Mouse (Mus musculus) intestine, embryonic 16.5 days (tissue): ENCODE results near the gene Selenoh. TPM values are rescaled to one million over a fixed set of nuclear protein-coding genes. Genes with fewer than 3 reads are reported as not detected.

Experiments
- ATAC-seq: fragments of 200-750 bp; cut with Nextera tagmentation; 2 replicates; pipeline ENCODE4 v1.8.0; 2017; ENCODE audit warnings: moderate TSS enrichment, moderate library complexity
- H3K27ac ChIP-seq: fragments of 300-500 bp; sonication (generic); 2 replicates; pipeline ENCODE4 v1.5.1; 2014; ENCODE audit warnings: mild to moderate bottlenecking, low read length
- H3K27me3 ChIP-seq: fragments of 300-500 bp; sonication (generic); replicated peaks from 2 replicates; pipeline ENCODE4 v1.6.1; 2014; ENCODE audit warnings: low read length, control low read depth, mixed read lengths; ENCODE audit not compliant: control insufficient read depth, insufficient read depth
- H3K36me3 ChIP-seq: fragments of 300-500 bp; sonication (generic); 2 replicates; pipeline ENCODE4 v1.6.1; 2014; ENCODE audit warnings: low read length, control low read depth; ENCODE audit not compliant: control insufficient read depth, insufficient read depth
- H3K4me1 ChIP-seq: fragments of 300-500 bp; sonication (generic); 2 replicates; pipeline ENCODE4 v1.6.1; 2014; ENCODE audit warnings: low read length, control low read depth, mixed read lengths; ENCODE audit not compliant: control insufficient read depth, insufficient read depth
- H3K4me2 ChIP-seq: fragments of 300-500 bp; sonication (generic); 2 replicates; pipeline ENCODE4 v1.6.1; 2014; ENCODE audit warnings: low read depth, low read length, control low read depth
- H3K4me3 ChIP-seq: fragments of 300-500 bp; sonication (generic); 2 replicates; pipeline ENCODE4 v1.5.1; 2014; ENCODE audit warnings: mild to moderate bottlenecking, low read length
- H3K9ac ChIP-seq: fragments of 300-500 bp; sonication (generic); 2 replicates; pipeline ENCODE4 v1.6.1; 2014; ENCODE audit warnings: low read depth, low read length
- H3K9me3 ChIP-seq: fragments of 300-500 bp; sonication (generic); 2 replicates; pipeline ENCODE4 v1.6.1; 2016; ENCODE audit warnings: low read length, control low read depth; ENCODE audit not compliant: control insufficient read depth
- WGBS: fragments of 180-500 bp; shearing (Covaris S2); extraction: QIAGEN DNeasy Blood & Tissue Kit; methylation state at CpG from one replicate; pipeline ENCODE4 v1.1.7; 2014; 5-methylcytosine and 5-hydroxymethylcytosine counted together
- polyA plus RNA-seq: library from polyadenylated mRNA; unstranded; fragments of >200 nt; fragmentation: Nextera tagmentation; extraction: Ambion mirVana; gene quantifications from 2 replicates; pipeline ENCODE4 v1.2.1, GENCODE M21; 2015

The Selenoh gene
- polyA plus RNA-seq, 1 experiment from 2014 or later, result 206 TPM

DNA sequence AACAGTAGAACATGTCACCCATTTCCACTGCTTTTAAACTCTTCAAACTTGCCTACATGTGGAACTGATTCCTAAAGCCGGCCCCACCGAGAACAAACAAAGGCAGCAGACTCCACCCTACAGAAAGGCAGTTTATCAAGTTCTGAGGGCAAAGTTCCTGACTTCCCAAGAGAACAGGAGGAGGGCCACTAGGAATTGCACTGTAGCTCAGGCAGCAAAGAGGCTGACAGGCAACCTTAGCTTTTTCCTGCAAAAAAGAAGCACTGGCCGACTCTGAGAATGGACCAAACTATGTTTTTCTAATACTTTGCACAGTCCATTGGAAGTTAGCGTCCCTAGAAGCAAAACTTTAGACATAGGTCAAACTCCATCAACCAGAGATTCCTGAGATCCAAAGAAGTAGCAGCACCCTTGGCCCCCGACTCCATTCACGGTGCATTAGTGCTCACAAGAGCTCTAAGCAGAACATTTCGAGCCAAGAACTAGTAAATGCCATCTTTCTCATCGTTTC, 34.3 kb downstream of the Selenoh start:
- Histone ChIP-seq H3K27ac (peak overlapping the region; percentile 98), H3K4me2 (peak overlapping the region; percentile 59), H3K27me3 (no peaks in the 10 kb centered on the region), H3K4me3 (peak overlapping the region; percentile 31), H3K9me3 (no peaks in the 10 kb centered on the region), H3K4me1 (peaks cover 73% of the 10 kb centered on the region), H3K36me3 (no peaks in the 10 kb centered on the region), H3K9ac (peak overlapping the region; percentile 57)
- 11% methylated on average over 8 of the region's 8 CpGs for WGBS
- ATAC-seq, result peak; percentile 84

- Histone ChIP-seq H3K9me3 (no peaks in the 10 kb centered on the region), H3K4me2 (peak overlapping the region; percentile 59), H3K27me3 (no peaks in the 10 kb centered on the region), H3K36me3 (no peaks in the 10 kb centered on the region), H3K9ac (peak overlapping the region; percentile 63), H3K4me1 (peaks cover 68% of the 10 kb centered on the region), H3K27ac (peak overlapping the region; percentile 98), H3K4me3 (peak overlapping the region; percentile 31)
- WGBS, result 0% methylated on average over 2 of the region's 2 CpGs
- ATAC-seq, result peak; percentile 92
Observed at GRCm38 (mm10) chr2:84635611-84636010, 35.0 kb downstream of the Selenoh start.

- no peak for ATAC-seq
- Histone ChIP-seq H3K4me3 (peak overlapping the region; percentile 31), H3K4me1 (peaks cover 63% of the 10 kb centered on the region), H3K9ac (peak overlapping the region; percentile 63), H3K27ac (peak overlapping the region; percentile 98), H3K4me2 (peak overlapping the region; percentile 59), H3K9me3 (no peaks in the 10 kb centered on the region), H3K27me3 (no peaks in the 10 kb centered on the region), H3K36me3 (no peaks in the 10 kb centered on the region)
- 26% methylated on average over 4 of the region's 4 CpGs for WGBS
Observed at GRCm38 (mm10) chr2:84634934-84635482, 35.6 kb downstream of the Selenoh start.

GRCm38 (mm10) chr2:84634006-84634405, 36.6 kb downstream of the Selenoh start:
- ATAC-seq, result peak; percentile 16; the same call in 1 of the 2 replicates
- Histone ChIP-seq H3K4me1 (peaks cover 59% of the 10 kb centered on the region), H3K36me3 (no peaks in the 10 kb centered on the region), H3K27ac (peak overlapping the region; percentile 98), H3K4me2 (peak overlapping the region; percentile 59), H3K4me3 (peak overlapping the region; percentile 27), H3K9me3 (no peaks in the 10 kb centered on the region), H3K9ac (peak overlapping the region; percentile 58), H3K27me3 (no peaks in the 10 kb centered on the region)
- 41% methylated on average over 4 of the region's 4 CpGs for WGBS

- Histone ChIP-seq H3K4me2 (peak overlapping the region; percentile 30; the same call in 1 of the 2 replicates), H3K27ac (peak overlapping the region; percentile 85), H3K36me3 (no peaks in the 10 kb centered on the region), H3K27me3 (no peaks in the 10 kb centered on the region), H3K4me3 (no peak overlapping the region), H3K9ac (peak overlapping the region; percentile 9; the same call in 1 of the 2 replicates), H3K9me3 (no peaks in the 10 kb centered on the region), H3K4me1 (peaks cover 54% of the 10 kb centered on the region)
- 8% methylated on average over 3 of the region's 3 CpGs for WGBS
- ATAC-seq, result peak; percentile 63
Observed at GRCm38 (mm10) chr2:84632999-84633398, 37.6 kb downstream of the Selenoh start.

GRCm38 (mm10) chr2:84632001-84632400, 38.6 kb downstream of the Selenoh start:
- Histone ChIP-seq H3K9ac (no peak overlapping the region), H3K4me2 (0 out of 2 replicates have a peak overlapping the region, but pooled peaks have one; percentile 30), H3K27ac (peak overlapping the region; percentile 85), H3K4me3 (no peak overlapping the region), H3K9me3 (no peaks in the 10 kb centered on the region), H3K4me1 (peaks cover 46% of the 10 kb centered on the region), H3K27me3 (no peaks in the 10 kb centered on the region), H3K36me3 (no peaks in the 10 kb centered on the region)
- 93% methylated on average over 1 of the region's 1 CpGs for WGBS
- ATAC-seq, result no peak

GRCm38 (mm10) chr2:84627036-84627435, 43.5 kb downstream of the Selenoh start:
- H3K27ac ChIP-seq, result peak overlapping the region; percentile 77
- 0 out of 2 replicates have a peak overlapping the region, but pooled peaks have one; percentile 15 for H3K9ac ChIP-seq
- H3K9me3 ChIP-seq, result no peaks in the 10 kb centered on the region
- H3K4me3 ChIP-seq, result no peak overlapping the region
- 0 out of 2 replicates have a peak, but pooled peaks cover 4% of the 10 kb centered on the region for H3K36me3 ChIP-seq
- H3K27me3 ChIP-seq, result no peaks in the 10 kb centered on the region
- no peak overlapping the region for H3K4me2 ChIP-seq
- 31% methylated on average over 3 of the region's 3 CpGs for WGBS
- ATAC-seq, result peak; percentile 81
- peaks cover 43% of the 10 kb centered on the region for H3K4me1 ChIP-seq

DNA sequence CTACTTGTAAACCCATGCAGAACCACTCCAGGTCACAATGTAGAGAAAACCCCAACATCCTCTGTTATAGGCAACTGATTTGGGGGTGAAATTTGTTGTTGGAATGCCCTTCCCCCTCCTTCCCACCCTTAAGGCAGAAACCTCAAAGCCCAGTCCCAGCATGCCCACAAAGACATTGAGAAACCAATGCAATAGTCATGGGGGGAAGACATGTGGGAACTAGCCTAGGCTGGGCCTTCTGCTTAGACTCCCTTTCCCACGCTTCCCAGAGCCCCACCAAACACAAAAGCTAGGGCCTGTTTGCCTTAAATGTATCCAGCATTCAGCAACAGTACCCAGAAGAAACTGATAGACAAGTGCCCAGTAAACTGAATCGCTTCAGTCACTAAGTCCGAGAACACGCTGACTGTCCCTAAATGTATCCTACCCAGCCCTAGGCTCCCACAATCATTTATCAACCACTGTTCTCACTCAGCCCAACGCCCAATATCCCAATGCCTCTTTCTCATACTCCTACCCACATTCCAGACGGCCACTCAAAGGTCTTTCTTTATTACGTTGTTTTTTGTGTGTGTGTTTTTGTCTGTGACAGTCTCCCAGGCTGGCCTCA, 44.1 kb downstream of the Selenoh start:
- Histone ChIP-seq H3K4me2 (no peak overlapping the region), H3K27ac (peak overlapping the region; percentile 68), H3K27me3 (no peaks in the 10 kb centered on the region), H3K9me3 (no peaks in the 10 kb centered on the region), H3K36me3 (0 out of 2 replicates have a peak, but pooled peaks cover 4% of the 10 kb centered on the region), H3K9ac (no peak overlapping the region), H3K4me3 (no peak overlapping the region), H3K4me1 (peaks cover 41% of the 10 kb centered on the region)
- peak; percentile 36 for ATAC-seq
- WGBS, result 59% methylated on average over 7 of the region's 7 CpGs

DNA sequence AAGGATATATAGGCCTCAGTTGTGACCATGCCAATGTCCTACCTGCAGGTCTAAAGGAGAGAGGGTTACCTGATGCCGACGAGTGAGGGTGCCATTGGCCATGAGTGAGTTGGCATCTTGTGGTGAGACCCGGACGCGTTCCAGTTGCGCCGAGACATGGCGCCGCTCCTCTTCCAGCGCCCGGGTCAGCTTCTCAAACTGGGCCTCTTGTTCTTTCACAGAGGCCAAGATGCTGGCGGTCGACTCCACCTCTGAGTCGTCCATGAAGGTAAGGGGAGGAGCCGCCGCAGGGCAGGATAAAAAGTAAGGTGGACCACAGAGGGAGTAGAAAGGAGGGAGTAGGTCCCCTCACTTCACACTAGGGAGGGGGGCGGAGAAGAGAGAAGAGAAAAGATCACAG, 46.4 kb downstream of the Selenoh start:
- H3K4me2 ChIP-seq, result no peak overlapping the region
- ATAC-seq, result no peak
- peak overlapping the region; percentile 37 for H3K27ac ChIP-seq
- peaks cover 47% of the 10 kb centered on the region for H3K4me1 ChIP-seq
- H3K9me3 ChIP-seq, result no peaks in the 10 kb centered on the region
- no peak overlapping the region for H3K9ac ChIP-seq
- peaks cover 7% of the 10 kb centered on the region; the same call in 1 of the 2 replicates for H3K36me3 ChIP-seq
- 90% methylated on average over 17 of the region's 17 CpGs for WGBS
- H3K27me3 ChIP-seq, result no peaks in the 10 kb centered on the region
- no peak overlapping the region for H3K4me3 ChIP-seq
